Mouse (Mus musculus): Measurements from ENCODE around the gene Msto1.
"Not testable (repeated sequence)": the region's sequence is repeated elsewhere in the genome, so short reads cannot be mapped to it uniquely, and the experiment has no call there.

Gene Msto1

DNA sequence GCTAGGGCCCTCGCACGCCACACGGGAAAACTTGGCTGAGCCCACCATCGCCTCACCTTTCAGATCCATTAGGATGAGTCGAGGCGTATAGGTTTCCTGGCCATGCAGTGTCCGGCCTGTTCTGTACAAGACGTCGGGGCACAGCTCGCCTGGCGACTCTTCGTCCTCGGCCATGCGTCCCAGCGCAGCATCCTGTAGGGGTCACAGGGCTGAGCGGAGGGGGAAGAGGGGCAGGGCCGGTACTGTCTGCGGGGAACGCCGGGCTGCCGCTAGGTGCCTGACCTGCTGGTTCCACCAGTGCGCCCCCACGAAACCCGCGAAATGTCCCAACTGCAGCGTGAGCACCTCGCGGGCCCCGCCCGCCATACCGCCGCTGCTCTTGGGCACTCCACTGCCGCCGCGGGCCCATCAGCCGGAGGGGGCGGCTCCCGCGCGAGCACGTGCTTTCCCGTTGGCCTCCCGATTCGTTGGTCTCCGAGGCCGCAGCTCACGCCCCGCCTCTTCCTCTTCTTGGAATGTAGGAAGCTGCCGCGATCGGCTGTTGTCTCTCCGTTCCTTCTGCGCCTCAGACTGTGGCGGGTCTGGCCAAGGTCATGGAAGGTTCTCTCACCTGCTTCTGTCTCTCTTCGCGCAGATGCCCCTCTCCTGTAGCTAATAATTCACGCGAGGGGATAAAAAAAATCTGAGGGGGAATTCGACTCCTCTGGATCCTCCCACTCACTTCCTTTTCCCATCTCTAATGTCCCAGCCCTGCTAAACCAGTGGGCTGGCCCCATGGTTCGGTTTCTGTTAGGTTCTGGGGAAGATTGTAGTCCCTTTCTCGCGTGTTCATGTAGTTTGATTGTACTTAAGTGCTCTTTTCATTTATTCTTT, at the start of gene Msto1:
Gene Msto1 (minus strand): TSS at position 489 of the 873 bp plus-strand sequence.
- peak; percentile 89 for DNase-seq (ENCODE audit: low spot score)

- DNase-seq (ENCODE audit: low spot score): not testable (repeated sequence)
Observed at GRCm38 (mm10) chr3:88963211-88963610, 49.4 kb upstream of the Msto1 start.

GRCm38 (mm10) chr3:88953736-88954135, 39.9 kb upstream of the Msto1 start:
- no peak for DNase-seq (ENCODE audit: low spot score)

- no peak for DNase-seq (ENCODE audit: low spot score)
Observed at GRCm38 (mm10) chr3:88953246-88953645, 39.4 kb upstream of the Msto1 start.

GRCm38 (mm10) chr3:88951327-88951800, 37.6 kb upstream of the Msto1 start:
- no peak for DNase-seq (ENCODE audit: low spot score)

DNA sequence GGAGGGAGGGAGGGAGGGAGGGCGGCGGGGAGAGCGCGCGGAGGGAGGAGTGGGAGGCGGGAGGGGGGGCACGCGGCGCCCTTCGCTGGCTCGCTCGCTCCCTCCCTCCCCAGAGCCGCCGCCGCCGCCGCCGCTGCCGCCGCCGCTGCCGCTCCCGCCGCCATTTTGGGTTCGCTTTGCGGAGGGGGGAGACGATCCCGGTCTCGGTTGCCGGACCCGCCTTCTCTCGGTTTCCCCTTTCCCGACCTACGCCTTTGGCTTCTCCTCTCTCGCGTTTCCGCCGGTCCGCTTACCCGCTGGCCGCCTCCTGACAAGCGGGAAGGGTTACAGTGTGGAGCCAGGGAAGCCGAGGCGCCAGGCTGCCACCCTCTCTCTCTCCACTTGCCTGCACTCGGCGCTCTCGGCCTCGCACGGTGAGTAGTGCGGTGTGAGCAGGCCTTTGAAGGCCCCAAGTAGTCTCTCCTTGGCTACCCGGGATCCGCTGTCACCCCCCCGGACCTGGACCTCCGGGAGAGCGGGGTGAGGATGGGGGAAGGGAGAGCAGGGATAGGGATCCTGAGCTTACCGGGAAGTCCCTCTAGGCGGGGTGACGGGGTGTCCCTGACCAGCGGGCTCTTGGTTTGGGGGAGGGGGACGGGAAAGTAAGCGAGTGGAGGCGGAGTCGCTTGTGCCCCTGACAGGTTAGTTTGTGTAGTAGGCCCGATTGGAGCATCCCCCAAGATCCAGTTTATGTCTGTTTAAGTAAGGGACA, 37.0 kb upstream of the Msto1 start, which contains the start of the genes Ash1l and Dap3:
Gene Ash1l (plus strand): TSS at position 47 of the 751 bp plus-strand sequence.
Gene Dap3 (minus strand): TSS at position 606 of the 751 bp plus-strand sequence.
- DNase-seq (ENCODE audit: low spot score): peak; percentile 83

DNA sequence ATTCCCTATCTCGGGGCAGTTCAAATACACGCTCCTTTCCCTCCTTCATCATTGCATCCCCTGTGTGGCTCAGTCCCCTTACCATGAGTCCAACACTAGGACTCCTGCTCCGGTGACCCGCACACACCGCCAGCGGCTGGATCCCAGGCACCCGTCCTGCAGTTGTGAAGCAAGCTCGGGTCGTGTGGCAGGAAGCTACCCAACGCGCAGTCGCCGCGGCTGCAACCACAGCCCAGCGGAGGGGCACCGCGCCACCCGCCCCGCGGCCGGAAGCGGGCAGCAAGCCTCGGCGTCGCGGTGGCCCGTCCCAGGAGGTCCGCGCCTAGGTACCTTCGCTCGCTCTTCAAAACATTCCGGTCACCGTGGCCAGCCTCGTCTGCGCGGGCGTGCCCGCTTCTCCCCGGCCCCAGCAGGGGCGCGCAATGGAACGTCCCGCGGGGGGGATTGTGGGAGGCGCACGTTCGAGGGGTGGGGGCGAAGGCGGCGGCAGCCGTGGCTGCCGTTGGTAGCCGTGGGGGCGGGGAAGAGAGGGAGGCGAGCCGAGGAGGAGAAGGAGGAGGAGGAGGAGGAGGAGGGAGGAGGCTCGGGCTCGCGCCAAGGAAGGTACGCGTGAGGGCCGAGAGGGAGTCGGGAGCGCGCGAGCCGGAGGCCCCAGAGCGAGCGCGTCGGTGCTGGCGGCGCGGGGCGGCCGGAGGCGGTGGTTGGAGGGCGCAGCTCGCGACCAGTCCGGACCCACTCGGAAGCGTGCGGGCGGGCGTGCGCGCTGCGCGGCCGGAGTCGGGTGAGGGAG, 36.2 kb upstream of the Msto1 start:
- DNase-seq (ENCODE audit: low spot score): peak; percentile 96

GRCm38 (mm10) chr3:88944109-88944508, 30.3 kb upstream of the Msto1 start:
- no peak for DNase-seq (ENCODE audit: low spot score)

DNA sequence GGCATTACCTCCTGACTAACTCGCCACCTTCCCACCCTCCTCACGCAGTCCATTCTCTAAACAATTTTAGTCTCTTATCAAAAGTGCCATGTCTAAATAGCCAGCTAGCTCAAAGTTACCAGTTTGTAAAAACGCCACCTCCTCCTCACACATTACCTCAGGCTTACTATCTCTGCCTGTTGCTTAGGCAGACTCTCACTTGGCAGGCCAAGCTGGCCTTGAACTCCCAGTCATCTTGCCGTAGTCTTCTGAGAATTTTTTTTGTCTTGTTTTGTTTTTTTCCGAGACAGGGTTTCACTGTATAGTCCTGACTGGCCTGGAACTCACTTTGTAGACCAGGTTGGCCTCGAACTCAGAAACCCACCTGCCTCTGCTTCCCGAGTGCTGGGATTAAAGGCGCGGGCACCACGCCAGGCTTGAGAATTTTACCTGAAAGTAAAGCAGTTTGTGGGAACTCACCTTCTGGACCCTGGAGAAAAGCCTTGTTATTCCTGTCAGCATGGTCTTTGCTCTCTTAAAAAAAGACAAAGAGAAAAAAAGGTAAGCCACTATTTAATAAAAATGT, 28.6 kb upstream of the Msto1 start:
- DNase-seq (ENCODE audit: low spot score): no peak

GRCm38 (mm10) chr3:88939749-88940148, 25.9 kb upstream of the Msto1 start:
- DNase-seq (ENCODE audit: low spot score): peak; percentile 75

DNA sequence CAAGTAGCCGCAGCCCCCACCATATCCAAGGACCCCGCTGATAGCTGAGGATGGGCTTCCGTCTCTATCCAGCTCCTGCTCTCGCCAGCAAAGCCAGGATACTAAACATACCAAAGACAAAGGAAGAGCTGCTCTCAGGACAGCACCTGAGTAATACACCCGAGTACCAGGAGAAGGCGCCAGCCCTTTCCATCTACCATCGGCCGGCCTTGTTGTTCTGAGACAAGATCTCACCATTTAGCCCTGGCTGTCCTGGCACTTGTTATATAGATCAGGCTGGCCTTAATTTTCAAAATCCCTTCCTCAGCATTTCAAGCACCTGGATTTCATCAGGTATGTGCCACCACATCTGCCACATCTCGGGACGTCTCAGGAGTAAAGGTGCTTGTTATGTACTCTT, 25.3 kb upstream of the Msto1 start:
- no peak for DNase-seq (ENCODE audit: low spot score)

GRCm38 (mm10) chr3:88929501-88929900, 15.7 kb upstream of the Msto1 start:
- no peak for DNase-seq (ENCODE audit: low spot score)

DNA sequence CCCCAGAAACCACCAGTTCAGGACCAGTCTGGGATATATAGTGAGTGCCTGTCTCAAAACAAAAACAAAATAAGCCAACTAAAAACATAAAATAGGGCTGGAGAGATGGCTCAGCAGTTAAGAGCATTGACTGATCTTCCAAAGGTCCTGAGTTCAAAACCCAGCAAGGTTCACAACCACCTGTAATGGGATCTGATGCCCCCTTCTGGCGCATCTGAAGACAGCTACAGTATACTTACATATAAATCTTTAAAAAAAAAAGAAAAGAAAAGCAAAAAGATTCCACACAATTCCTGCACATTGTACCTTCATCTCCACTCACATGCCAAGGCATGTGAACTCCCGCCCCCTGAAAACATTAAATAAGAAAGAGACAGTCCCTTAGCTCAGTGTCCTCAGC, 11.9 kb upstream of the Msto1 start:
- no peak for DNase-seq (ENCODE audit: low spot score)

- DNase-seq (ENCODE audit: low spot score): no peak
Observed at GRCm38 (mm10) chr3:88923989-88924591, 10.3 kb upstream of the Msto1 start.

DNA sequence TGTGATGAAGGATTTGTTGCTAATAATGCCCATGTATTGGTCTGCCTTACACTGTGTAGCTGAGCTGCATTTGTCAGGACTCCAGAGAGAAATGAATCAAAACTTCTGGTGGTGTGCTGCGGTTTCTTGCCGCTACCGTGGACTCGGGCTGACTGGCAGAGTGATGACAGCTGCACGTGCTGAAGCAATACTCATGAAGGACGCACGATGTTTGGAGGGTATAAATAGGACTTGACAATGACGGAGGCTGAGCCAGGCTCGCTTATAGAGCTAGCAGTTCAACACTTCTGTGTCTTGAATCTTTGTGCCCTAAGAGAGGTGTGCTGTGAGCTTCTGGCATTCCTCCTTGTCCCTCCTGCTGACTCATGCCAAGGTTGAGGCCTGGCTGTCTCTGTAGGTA, 7.6 kb upstream of the Msto1 start:
- no peak for DNase-seq (ENCODE audit: low spot score)

DNA sequence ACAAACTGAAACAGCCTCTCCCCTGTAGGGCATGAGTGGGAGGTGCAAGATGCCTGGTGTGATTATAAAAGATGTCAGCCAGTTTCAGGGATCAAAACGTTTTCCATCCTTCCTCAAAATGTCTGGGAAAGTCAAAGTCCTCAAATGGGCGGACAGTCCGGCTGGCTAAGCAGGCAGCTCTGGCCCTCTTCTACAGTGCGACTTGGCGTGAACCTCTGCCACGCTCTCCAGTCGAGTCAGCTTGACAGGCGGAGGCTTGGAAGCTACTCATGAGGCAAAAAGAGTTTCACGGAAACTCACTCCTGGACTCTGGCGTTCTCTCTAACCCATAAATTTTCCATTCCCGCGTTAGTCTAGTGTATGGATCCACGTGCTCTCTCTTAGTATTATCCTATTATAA, 5.2 kb upstream of the Msto1 start:
- no peak for DNase-seq (ENCODE audit: low spot score)

DNA sequence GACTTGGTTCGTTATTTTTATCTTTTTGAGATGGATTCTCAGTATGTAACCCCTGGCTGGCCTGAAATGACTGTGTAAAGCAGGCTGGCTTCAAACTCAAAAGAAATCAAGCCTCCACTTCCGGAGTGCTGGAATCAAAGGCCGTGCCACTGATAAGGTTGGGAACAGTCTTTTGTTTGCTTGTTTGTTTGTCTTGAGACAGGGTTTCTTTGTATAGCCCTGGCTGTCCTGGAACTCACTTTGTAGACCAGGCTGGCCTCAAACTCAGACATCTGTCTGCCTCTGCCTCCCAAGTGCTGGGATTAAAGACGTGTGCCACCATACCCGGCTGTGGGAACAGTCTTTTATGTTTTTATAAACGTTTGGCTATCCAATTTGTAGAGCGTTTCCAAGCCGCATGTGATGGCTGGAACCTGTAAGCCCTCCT, 598 bp upstream of the Msto1 start:
- DNase-seq (ENCODE audit: low spot score): no peak

DNA sequence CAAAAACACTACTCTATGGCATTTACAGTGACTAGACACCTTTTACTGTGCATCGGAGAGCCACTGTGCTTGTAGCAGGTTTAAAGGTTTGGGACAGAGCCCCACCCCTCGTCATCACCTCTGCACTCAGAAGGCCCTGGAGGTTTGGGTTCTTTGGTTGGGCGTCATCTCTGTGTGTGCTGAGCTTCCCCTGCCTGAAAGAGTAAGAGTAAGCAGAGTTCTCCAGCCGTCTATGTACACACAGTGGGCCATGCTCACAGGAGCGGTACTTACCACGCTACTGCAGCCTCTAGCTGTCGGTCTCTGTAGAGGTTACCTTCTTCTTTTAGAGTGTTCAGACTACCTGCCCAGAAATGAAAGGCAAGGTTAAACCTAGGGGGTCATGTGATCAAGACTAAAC, 1.2 kb downstream of the Msto1 start:
- DNase-seq (ENCODE audit: low spot score): no peak

DNA sequence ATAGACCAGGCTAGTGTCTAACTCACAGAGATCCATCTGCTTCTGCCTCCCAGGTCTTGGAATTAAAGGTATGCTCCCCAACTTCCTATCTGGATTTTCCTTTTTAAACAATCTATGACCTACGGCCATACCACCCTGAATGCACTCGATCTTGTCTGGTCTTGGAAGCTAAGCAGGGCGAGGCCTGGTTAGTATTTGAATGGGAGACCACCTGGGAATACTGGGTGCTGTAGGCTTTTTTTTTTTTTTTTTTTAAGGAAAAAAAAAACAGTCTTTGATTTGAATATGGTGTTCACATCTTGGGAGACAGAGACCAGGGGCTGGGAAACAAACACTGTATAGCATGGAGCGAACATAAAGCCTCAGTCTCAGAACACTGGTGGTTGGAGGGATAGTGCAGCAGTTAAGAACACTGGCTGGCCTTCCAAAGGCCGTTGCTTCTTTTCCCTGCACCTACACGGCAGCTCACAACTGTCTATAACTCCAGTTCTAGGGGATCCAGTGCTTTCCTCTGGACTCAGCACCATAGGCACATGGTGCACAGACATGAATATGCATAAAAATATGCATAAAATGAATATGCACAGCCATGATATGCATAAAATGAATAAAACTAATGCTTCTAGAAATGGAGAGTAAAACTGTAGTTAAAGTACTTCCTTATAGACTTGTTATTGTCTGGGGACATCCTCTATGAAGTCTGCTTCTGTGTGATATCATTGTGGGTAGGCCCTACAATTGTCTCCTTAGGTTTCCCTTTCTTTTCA, 7.2 kb downstream of the Msto1 start:
- DNase-seq (ENCODE audit: low spot score): no peak

DNA sequence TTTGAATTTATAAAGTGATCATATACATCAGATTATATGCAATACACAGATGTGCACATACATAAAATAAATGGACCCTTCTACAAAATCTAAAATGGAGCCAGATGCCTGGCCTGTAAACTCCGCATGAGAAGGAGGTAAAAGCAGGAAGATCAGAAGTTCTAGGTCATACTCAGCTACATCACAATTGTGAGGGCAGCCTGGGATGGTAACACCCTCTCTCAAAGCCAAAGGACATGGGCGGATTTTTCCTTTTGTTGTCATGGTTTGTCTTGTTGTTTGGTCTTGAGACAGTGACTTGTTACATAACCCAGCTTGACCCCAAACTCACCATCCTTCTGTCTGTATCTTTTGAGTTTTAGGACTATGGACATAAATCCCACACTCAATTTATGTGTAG, 8.1 kb downstream of the Msto1 start:
- no peak for DNase-seq (ENCODE audit: low spot score)

DNA sequence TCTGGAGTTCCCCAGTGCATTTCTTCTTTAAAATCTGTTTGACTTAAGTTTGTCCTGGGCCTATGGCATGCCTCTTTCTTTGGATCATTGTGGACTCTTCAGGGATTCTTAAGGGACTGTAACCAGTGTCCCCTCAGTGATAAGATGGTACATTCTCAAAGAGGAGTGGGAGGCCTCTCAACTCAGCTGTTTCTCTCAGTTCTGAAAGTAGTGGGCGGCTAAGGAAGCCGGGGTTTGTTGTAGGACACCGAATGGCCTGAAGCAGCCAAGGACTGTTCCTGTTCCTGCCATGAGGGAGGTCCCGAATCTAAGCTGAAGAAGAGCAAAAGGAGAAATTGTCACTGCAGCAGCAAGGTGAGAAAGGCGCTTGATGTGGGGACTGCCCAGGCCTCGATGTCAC, 8.6 kb downstream of the Msto1 start:
- DNase-seq (ENCODE audit: low spot score): no peak

Data from adipocyte (in vitro differentiated cells).